In genomic region chr11:107428011-107428410, GRCm38 (mm10) we compare ENCODE assay signal across 13 mouse cellular contexts. TPM values are rescaled to one million over a fixed set of nuclear protein-coding genes. Genes with fewer than 3 reads are reported as not detected.
DNase-seq lines count a peak whose midpoint lies in the region; ATAC-seq lines count a peak whose summit lies in the region.
"Had no signal": no experiment of that assay in that cellular context is flagged by ENCODE, and none has a peak within 500 bp of the region (broad histone marks: within the 10 kb centered on the region; RNA-seq: fewer than 3 reads in every experiment).

No protein-coding gene starts in this region.

- H3K9ac ChIP-seq in kidney, embryonic 16.5 days (replicated peaks; ENCODE audit: low read length), result no peak overlapping the region
- no peak overlapping the region for H3K9ac ChIP-seq in forebrain, embryonic 14.5 days (ENCODE audit: low read length)
- H3K9ac ChIP-seq: stomach, embryonic 15.5 days had no signal

- H3K4me2 ChIP-seq in kidney, embryonic 16.5 days (replicated peaks; ENCODE audit: low read depth, low read length), result no peak overlapping the region
- no peak overlapping the region for H3K4me2 ChIP-seq in forebrain, embryonic 14.5 days (ENCODE audit: low read length)
- H3K4me2 ChIP-seq: stomach, embryonic 15.5 days had no signal

- H3K27me3 ChIP-seq in kidney, embryonic 16.5 days (ENCODE audit: insufficient read depth, low read length), result no peaks in the 10 kb centered on the region
- no peaks in the 10 kb centered on the region for H3K27me3 ChIP-seq in forebrain, embryonic 14.5 days (replicated peaks; ENCODE audit: control insufficient read depth, insufficient read depth, low read length)
- H3K27me3 ChIP-seq: stomach, embryonic 15.5 days had no signal

- H3K36me3 ChIP-seq in kidney, embryonic 16.5 days (ENCODE audit: insufficient read depth, low read length), result no peaks in the 10 kb centered on the region
- no peaks in the 10 kb centered on the region for H3K36me3 ChIP-seq in forebrain, embryonic 14.5 days (ENCODE audit: control insufficient read depth, insufficient read depth, low read length)
- H3K36me3 ChIP-seq: hindbrain, embryonic 10.5 days; stomach, embryonic 15.5 days had no signal

- DNase-seq in adrenal gland, postnatal 14 days, result peak; percentile 29
- DNase-seq in adrenal gland, adult 18-20 months (ENCODE audit: low spot score in 2 of 2), result no peak
- peak; percentile 44 to 71 for DNase-seq in kidney, postnatal 36 days
- DNase-seq in right cerebral cortex, postnatal 14 days, result no peak
- no peak for DNase-seq in forebrain, embryonic 14.5 days (ENCODE audit: low spot score)
- DNase-seq: B cell, adult 2 months; cerebellum, postnatal 25 days; midbrain, embryonic 14.5 days had no signal

- H3K4me1 ChIP-seq in kidney, embryonic 16.5 days (ENCODE audit: insufficient read depth, low read length), result no peaks in the 10 kb centered on the region; the same call in 1 of the 2 replicates
- no peaks in the 10 kb centered on the region for H3K4me1 ChIP-seq in forebrain, embryonic 14.5 days (ENCODE audit: control insufficient read depth, insufficient read depth, low read length)
- H3K4me1 ChIP-seq: stomach, embryonic 15.5 days had no signal

- H3K4me3 ChIP-seq in kidney, embryonic 16.5 days (ENCODE audit: low read length), result no peak overlapping the region
- H3K4me3 ChIP-seq in forebrain, embryonic 14.5 days (ENCODE audit: low read depth, low read length), result no peak overlapping the region
- H3K4me3 ChIP-seq: hindbrain, embryonic 10.5 days; stomach, embryonic 15.5 days had no signal

- WGBS in kidney, embryonic 16.5 days, result 85% methylated on average over 10 of the region's 10 CpGs
- 93% methylated on average over 10 of the region's 10 CpGs for WGBS in forebrain, embryonic 14.5 days

- no peaks in the 10 kb centered on the region for H3K9me3 ChIP-seq in kidney, embryonic 16.5 days (ENCODE audit: low read length)
- H3K9me3 ChIP-seq in forebrain, embryonic 14.5 days (replicated peaks; ENCODE audit: control insufficient read depth, low read length), result no peaks in the 10 kb centered on the region
- H3K9me3 ChIP-seq: hindbrain, embryonic 10.5 days; stomach, embryonic 15.5 days had no signal

- ATAC-seq in kidney, embryonic 16.5 days (ENCODE audit: low FRiP score, low TSS enrichment), result no peak
- ATAC-seq in activated CD4-positive, CD25-positive, alpha-beta regulatory T cell, adult 4 months, result peak; percentile 89
- ATAC-seq in monocyte, adult 5-6 weeks (replicated peaks; ENCODE audit: insufficient number of reproducible peaks, low FRiP score, low TSS enrichment, poor library complexity, severe bottlenecking), result 0 out of 2 replicates have a peak, but pooled peaks have one; percentile 53
- no peak for ATAC-seq in forebrain, embryonic 14.5 days

- no peak overlapping the region for H3K27ac ChIP-seq in kidney, embryonic 16.5 days (ENCODE audit: low read length)
- no peak overlapping the region for H3K27ac ChIP-seq in forebrain, embryonic 14.5 days (ENCODE audit: low read depth, low read length)
- H3K27ac ChIP-seq: hindbrain, embryonic 10.5 days; stomach, embryonic 15.5 days had no signal

RNA-seq across cellular contexts. Expression of gene Pitpnc1, which starts 42.5 kb away (rescaled TPM):
- total RNA-seq in adrenal gland, postnatal 14 days (2021), result 25.8 and 34.1 TPM in 2 replicates
- total RNA-seq in adrenal gland, adult 18-20 months (2021), result 10 to 100 TPM; 13.3 to 16.1 TPM
- polyA plus RNA-seq in kidney, embryonic 16.5 days (2015; fragmentation: Nextera tagmentation; extraction: Ambion mirVana), result 21.5 and 23.0 TPM in 2 replicates
- 100 to 1,000 TPM; 101 to 116 TPM for polyA plus RNA-seq in activated CD4-positive, CD25-positive, alpha-beta regulatory T cell, adult 4 months (2017; shearing (Covaris generic))
- total RNA-seq in monocyte, adult 5-6 weeks (2017), result 18.5 to 57.1 TPM (median 24.2 TPM) in 3 replicates
- 31.4 and 38.9 TPM in 2 replicates for polyA plus RNA-seq in forebrain, embryonic 14.5 days (2014; fragmentation: Nextera tagmentation; extraction: Ambion mirVana)

RNA-seq across cellular contexts. Expression of gene Psmd12, which starts 51.3 kb away (rescaled TPM):
- total RNA-seq in adrenal gland, postnatal 14 days (2021), result 87.1 and 95.0 TPM in 2 replicates
- 10 to 100 TPM; 95.1 to 95.5 TPM for total RNA-seq in adrenal gland, adult 18-20 months (2021)
- polyA plus RNA-seq in kidney, embryonic 16.5 days (2015; fragmentation: Nextera tagmentation; extraction: Ambion mirVana), result 178 and 180 TPM in 2 replicates
- 100 to 1,000 TPM; 121 to 141 TPM for polyA plus RNA-seq in activated CD4-positive, CD25-positive, alpha-beta regulatory T cell, adult 4 months (2017; shearing (Covaris generic))
- 79.8 to 93.6 TPM (median 87.8 TPM) in 3 replicates for total RNA-seq in monocyte, adult 5-6 weeks (2017)
- 171 and 177 TPM in 2 replicates for polyA plus RNA-seq in forebrain, embryonic 14.5 days (2014; fragmentation: Nextera tagmentation; extraction: Ambion mirVana)

Comparison
In these comparisons a context has a peak if more than half of its experiments do, and no peak if none do; other contexts are left out.
1. DNase-seq: peak in adrenal gland, postnatal 14 days (single experiment) and kidney, postnatal 36 days (2 of 2); none in adrenal gland, adult 18-20 months (0 of 2), right cerebral cortex, postnatal 14 days (single experiment) and forebrain, embryonic 14.5 days (single experiment).
2. ATAC-seq: peak in activated CD4-positive, CD25-positive, alpha-beta regulatory T cell, adult 4 months (single experiment) and monocyte, adult 5-6 weeks (single experiment); none in kidney, embryonic 16.5 days (single experiment) and forebrain, embryonic 14.5 days (single experiment).